Mouse (Mus musculus): ENCODE data around the gene Gm27029.

- TF ChIP-seq POLR2A (IDR thresholded peaks at IDR 0.05; ENCODE audit: borderline replicate concordance, control insufficient read depth, low read depth, low read length) (no peak), CTCF (IDR thresholded peaks at IDR 0.05; ENCODE audit: control insufficient read depth, insufficient read depth, low read length) (no peak)
Observed at GRCm38 (mm10) chr11:101468731-101469130, 44.1 kb upstream of the Gm27029 start.

Measured in bone marrow, adult 2 months (tissue).